Mouse (Mus musculus): ENCODE measurements around the gene Itpk1. TPM values are rescaled to one million over a fixed set of nuclear protein-coding genes. Genes with fewer than 3 reads are reported as not detected.
A peak's percentile ranks its signal among the peaks of the same experiment; 100 is the strongest.

Gene Itpk1
- polyA plus RNA-seq, 1 experiment from 2014 or later = 5.5 TPM

- Histone ChIP-seq H3K36me3 (no peaks in the 10 kb centered on the region), H3K27me3 (replicated peaks) (no peaks in the 10 kb centered on the region), H3K9me3 (replicated peaks) (no peaks in the 10 kb centered on the region), H3K4me3 (no peak overlapping the region), H3K27ac (ENCODE audit: poor library complexity, severe bottlenecking) (no peak overlapping the region), H3K9ac (no peak overlapping the region), H3K4me1 (replicated peaks) (0 out of 2 replicates have a peak, but pooled peaks cover 3% of the 10 kb centered on the region), H3K4me2 (no peak overlapping the region)
- WGBS = 73% methylated on average over 7 of the region's 7 CpGs
- ATAC-seq (ENCODE audit: insufficient number of reproducible peaks, low FRiP score) = no peak
Measured at GRCm38 (mm10) chr12:102568219-102568618, 136.5 kb downstream of the Itpk1 start.

- no peak for ATAC-seq (ENCODE audit: insufficient number of reproducible peaks, low FRiP score)
- Histone ChIP-seq H3K4me3 (no peak overlapping the region), H3K36me3 (no peaks in the 10 kb centered on the region), H3K4me1 (replicated peaks) (no peaks in the 10 kb centered on the region), H3K4me2 (no peak overlapping the region), H3K27ac (ENCODE audit: poor library complexity, severe bottlenecking) (no peak overlapping the region), H3K9me3 (replicated peaks) (no peaks in the 10 kb centered on the region), H3K27me3 (replicated peaks) (peaks cover 11% of the 10 kb centered on the region), H3K9ac (no peak overlapping the region)
- 61% methylated on average over 2 of the region's 2 CpGs for WGBS
Measured at GRCm38 (mm10) chr12:102566951-102567350, 137.8 kb downstream of the Itpk1 start.

- WGBS = 48% methylated on average over 6 of the region's 6 CpGs
- ATAC-seq (ENCODE audit: insufficient number of reproducible peaks, low FRiP score) = no peak; the same call in 1 of the 2 replicates
Measured at GRCm38 (mm10) chr12:102565086-102565485, 139.6 kb downstream of the Itpk1 start.

GRCm38 (mm10) chr12:102557372-102557771 is 147.4 kb downstream of the Itpk1 start:
- Histone ChIP-seq H3K36me3 (no peaks in the 10 kb centered on the region), H3K27ac (ENCODE audit: poor library complexity, severe bottlenecking) (no peak overlapping the region), H3K4me1 (replicated peaks) (0 out of 2 replicates have a peak, but pooled peaks cover 5% of the 10 kb centered on the region), H3K9me3 (replicated peaks) (no peaks in the 10 kb centered on the region), H3K27me3 (replicated peaks) (peaks cover 42% of the 10 kb centered on the region), H3K4me3 (no peak overlapping the region), H3K4me2 (no peak overlapping the region), H3K9ac (no peak overlapping the region)
- no peak for ATAC-seq (ENCODE audit: insufficient number of reproducible peaks, low FRiP score)
- 72% methylated on average over 5 of the region's 5 CpGs for WGBS

More at GRCm38 (mm10) chr12:102565086-102565485, 139.6 kb downstream of the Itpk1 start:
- Histone ChIP-seq H3K4me1 (replicated peaks) (no peaks in the 10 kb centered on the region), H3K9me3 (replicated peaks) (no peaks in the 10 kb centered on the region), H3K4me2 (no peak overlapping the region), H3K27me3 (replicated peaks) (peaks cover 11% of the 10 kb centered on the region), H3K27ac (ENCODE audit: poor library complexity, severe bottlenecking) (no peak overlapping the region), H3K4me3 (no peak overlapping the region), H3K36me3 (no peaks in the 10 kb centered on the region), H3K9ac (no peak overlapping the region)

GRCm38 (mm10) chr12:102555850-102556249 is 148.9 kb downstream of the Itpk1 start:
- Histone ChIP-seq H3K36me3 (no peaks in the 10 kb centered on the region), H3K27me3 (replicated peaks) (peaks cover 55% of the 10 kb centered on the region), H3K4me3 (no peak overlapping the region), H3K4me2 (no peak overlapping the region), H3K9ac (no peak overlapping the region), H3K4me1 (replicated peaks) (0 out of 2 replicates have a peak, but pooled peaks cover 5% of the 10 kb centered on the region), H3K27ac (ENCODE audit: poor library complexity, severe bottlenecking) (no peak overlapping the region), H3K9me3 (replicated peaks) (no peaks in the 10 kb centered on the region)
- no peak for ATAC-seq (ENCODE audit: insufficient number of reproducible peaks, low FRiP score)
- 69% methylated on average over 3 of the region's 3 CpGs for WGBS

- 5% methylated on average over 48 of the region's 48 CpGs for WGBS
- H3K27me3 ChIP-seq (replicated peaks) = peaks cover 57% of the 10 kb centered on the region
- ATAC-seq (ENCODE audit: insufficient number of reproducible peaks, low FRiP score) = peak; percentile 43; the same call in 1 of the 2 replicates
Measured at GRCm38 (mm10) chr12:102554721-102555516, 149.8 kb downstream of the Itpk1 start, which contains the start of gene Chga. Gene Chga (plus strand): TSS chr12:102554969.

GRCm38 (mm10) chr12:102553705-102554275 is 150.9 kb downstream of the Itpk1 start:
- Histone ChIP-seq H3K4me1 (replicated peaks) (0 out of 2 replicates have a peak, but pooled peaks cover 5% of the 10 kb centered on the region), H3K27me3 (replicated peaks) (peaks cover 50% of the 10 kb centered on the region), H3K4me2 (no peak overlapping the region), H3K9me3 (replicated peaks) (no peaks in the 10 kb centered on the region), H3K36me3 (no peaks in the 10 kb centered on the region), H3K9ac (no peak overlapping the region), H3K4me3 (no peak overlapping the region), H3K27ac (ENCODE audit: poor library complexity, severe bottlenecking) (no peak overlapping the region)
- ATAC-seq (ENCODE audit: insufficient number of reproducible peaks, low FRiP score) = no peak
- 69% methylated on average over 14 of the region's 14 CpGs for WGBS

More at GRCm38 (mm10) chr12:102554721-102555516, 149.8 kb downstream of the Itpk1 start, which contains the start of gene Chga:
- H3K27ac ChIP-seq (ENCODE audit: poor library complexity, severe bottlenecking) = no peak within 1 kb of the TSS
- H3K36me3 ChIP-seq = no peaks in the 10 kb centered on the region
- no peak within 1 kb of the TSS for H3K9ac ChIP-seq
- 0 out of 2 replicates have a peak, but pooled peaks cover 5% of the 10 kb centered on the region for H3K4me1 ChIP-seq (replicated peaks)
- H3K4me3 ChIP-seq = peak within 1 kb of the TSS; percentile 29
- peak within 1 kb of the TSS; percentile 55 for H3K4me2 ChIP-seq
- no peaks in the 10 kb centered on the region for H3K9me3 ChIP-seq (replicated peaks)

- Histone ChIP-seq H3K4me1 (replicated peaks) (0 out of 2 replicates have a peak, but pooled peaks cover 5% of the 10 kb centered on the region), H3K9ac (no peak overlapping the region), H3K27ac (ENCODE audit: poor library complexity, severe bottlenecking) (no peak overlapping the region), H3K4me2 (no peak overlapping the region), H3K4me3 (no peak overlapping the region), H3K9me3 (replicated peaks) (no peaks in the 10 kb centered on the region), H3K27me3 (replicated peaks) (peaks cover 50% of the 10 kb centered on the region), H3K36me3 (no peaks in the 10 kb centered on the region)
- no peak for ATAC-seq (ENCODE audit: insufficient number of reproducible peaks, low FRiP score)
- 66% methylated on average over 6 of the region's 6 CpGs for WGBS
Measured at GRCm38 (mm10) chr12:102552001-102552400, 152.7 kb downstream of the Itpk1 start.

- no peak for ATAC-seq (ENCODE audit: insufficient number of reproducible peaks, low FRiP score)
- H3K27me3 ChIP-seq (replicated peaks) = peaks cover 50% of the 10 kb centered on the region
- 59% methylated on average over 3 of the region's 3 CpGs for WGBS
Measured at GRCm38 (mm10) chr12:102551186-102551585, 153.5 kb downstream of the Itpk1 start.

GRCm38 (mm10) chr12:102550529-102550928 is 154.2 kb downstream of the Itpk1 start:
- no peak overlapping the region for H3K4me3 ChIP-seq
- 4% methylated on average over 11 of the region's 11 CpGs for WGBS
- H3K27ac ChIP-seq (ENCODE audit: poor library complexity, severe bottlenecking) = no peak overlapping the region
- no peak overlapping the region for H3K9ac ChIP-seq
- H3K36me3 ChIP-seq = no peaks in the 10 kb centered on the region
- H3K4me2 ChIP-seq = no peak overlapping the region
- no peaks in the 10 kb centered on the region for H3K9me3 ChIP-seq (replicated peaks)
- no peak for ATAC-seq (ENCODE audit: insufficient number of reproducible peaks, low FRiP score)
- peaks cover 44% of the 10 kb centered on the region for H3K27me3 ChIP-seq (replicated peaks)
- H3K4me1 ChIP-seq (replicated peaks) = 0 out of 2 replicates have a peak, but pooled peaks cover 5% of the 10 kb centered on the region

More at GRCm38 (mm10) chr12:102551186-102551585, 153.5 kb downstream of the Itpk1 start:
- Histone ChIP-seq H3K4me1 (replicated peaks) (0 out of 2 replicates have a peak, but pooled peaks cover 5% of the 10 kb centered on the region), H3K36me3 (no peaks in the 10 kb centered on the region), H3K4me3 (no peak overlapping the region), H3K4me2 (no peak overlapping the region), H3K9ac (no peak overlapping the region), H3K27ac (ENCODE audit: poor library complexity, severe bottlenecking) (no peak overlapping the region), H3K9me3 (replicated peaks) (no peaks in the 10 kb centered on the region)

- whole genome bisulfite sequencing = 64% methylated on average over 6 of the region's 6 CpGs
- no peaks in the 10 kb centered on the region for H3K36me3 ChIP-seq
- H3K9ac ChIP-seq = no peak overlapping the region
- no peak overlapping the region for H3K27ac ChIP-seq (ENCODE audit: poor library complexity, severe bottlenecking)
- H3K4me3 ChIP-seq = no peak overlapping the region
- no peaks in the 10 kb centered on the region for H3K4me1 ChIP-seq (replicated peaks)
- 0 out of 2 replicates have a peak, but pooled peaks cover 9% of the 10 kb centered on the region for H3K27me3 ChIP-seq (replicated peaks)
- no peaks in the 10 kb centered on the region for H3K9me3 ChIP-seq (replicated peaks)
- ATAC-seq (ENCODE audit: insufficient number of reproducible peaks, low FRiP score) = no peak
- no peak overlapping the region for H3K4me2 ChIP-seq
Measured at GRCm38 (mm10) chr12:102545122-102545521, 159.6 kb downstream of the Itpk1 start.

Measured in heart, embryonic 12.5 days (tissue).